Mouse (Mus musculus): ENCODE measurements around the gene Rnf24. TPM values are rescaled to one million over a fixed set of nuclear protein-coding genes. Genes with fewer than 3 reads are reported as not detected.
A peak's percentile ranks its signal among the peaks of the same experiment; 100 is the strongest.

The Rnf24 gene
- total RNA-seq, 2 experiments from 2014 or later: 29.3 to 31.1 TPM

- DNase-seq (ENCODE audit: low spot score in 2 of 2): no peak
- H3K27ac ChIP-seq: no peak overlapping the region
- no peak overlapping the region for H3K4me3 ChIP-seq
- no peak for TF ChIP-seq CTCF (conservative IDR thresholded peaks at IDR 0.05)
Observed at GRCm38 (mm10) chr2:131370828-131371227, 18.1 kb upstream of the Rnf24 start.

DNA sequence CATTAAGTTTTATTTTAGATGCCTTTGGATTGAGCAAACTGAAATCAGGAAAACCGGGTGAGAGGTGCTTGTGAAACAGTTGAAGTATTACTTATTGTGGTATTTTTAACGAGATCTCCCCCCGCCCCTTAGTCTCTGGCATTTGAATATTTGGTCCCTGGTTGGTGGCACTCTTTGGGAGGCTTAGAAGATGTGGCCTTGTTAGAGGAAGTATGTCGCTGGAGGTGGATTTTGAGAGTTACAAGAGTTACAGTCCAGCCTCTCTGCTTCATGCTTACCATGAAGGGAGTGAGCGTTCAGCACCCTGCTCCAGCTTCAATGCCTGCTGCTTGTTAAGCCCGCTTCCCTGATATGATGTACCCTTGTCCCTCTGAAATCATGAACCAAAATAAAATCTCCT, 12.0 kb upstream of the Rnf24 start:
- Histone ChIP-seq H3K4me3 (no peak overlapping the region), H3K27ac (no peak overlapping the region)
- TF ChIP-seq CTCF (conservative IDR thresholded peaks at IDR 0.05): no peak
- no peak for DNase-seq (ENCODE audit: low spot score in 2 of 2)

- no peak for TF ChIP-seq CTCF (conservative IDR thresholded peaks at IDR 0.05)
- Histone ChIP-seq H3K4me3 (no peak overlapping the region), H3K27ac (no peak overlapping the region)
- no peak for DNase-seq (ENCODE audit: low spot score in 2 of 2)
Observed at GRCm38 (mm10) chr2:131358481-131358880, 5.8 kb upstream of the Rnf24 start.

DNA sequence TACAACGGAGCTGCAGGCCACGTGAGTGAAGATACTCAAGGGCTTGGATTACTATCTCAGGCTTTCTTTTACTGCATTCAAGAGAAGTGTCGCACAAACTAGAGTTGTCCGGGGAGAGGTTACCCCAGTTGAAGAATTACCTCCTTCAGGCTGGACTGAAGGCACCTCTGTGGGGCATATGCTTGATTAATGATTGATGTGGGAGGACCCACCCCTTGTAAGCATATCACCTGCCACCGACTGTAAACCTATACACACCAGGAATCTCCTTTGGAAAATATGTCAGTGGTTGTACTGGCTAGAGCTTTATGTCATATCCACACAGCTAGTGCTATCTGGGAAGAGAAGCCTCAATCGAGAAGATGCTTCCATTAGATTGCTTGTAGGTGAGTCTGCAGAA, 1.4 kb upstream of the Rnf24 start:
- Histone ChIP-seq H3K4me3 (no peak overlapping the region), H3K27ac (no peak overlapping the region)
- no peak for TF ChIP-seq CTCF (conservative IDR thresholded peaks at IDR 0.05)
- DNase-seq (ENCODE audit: low spot score in 2 of 2): no peak

- TF ChIP-seq CTCF (conservative IDR thresholded peaks at IDR 0.05): no peak
- H3K4me3 ChIP-seq: peak overlapping the region; percentile 96; the same call in 1 of the 2 replicates
- H3K27ac ChIP-seq: peak overlapping the region; percentile 97; the same call in 1 of the 2 replicates
- no peak for DNase-seq (ENCODE audit: low spot score in 2 of 2)
Observed at GRCm38 (mm10) chr2:131353564-131353915, 848 bp upstream of the Rnf24 start.

DNA sequence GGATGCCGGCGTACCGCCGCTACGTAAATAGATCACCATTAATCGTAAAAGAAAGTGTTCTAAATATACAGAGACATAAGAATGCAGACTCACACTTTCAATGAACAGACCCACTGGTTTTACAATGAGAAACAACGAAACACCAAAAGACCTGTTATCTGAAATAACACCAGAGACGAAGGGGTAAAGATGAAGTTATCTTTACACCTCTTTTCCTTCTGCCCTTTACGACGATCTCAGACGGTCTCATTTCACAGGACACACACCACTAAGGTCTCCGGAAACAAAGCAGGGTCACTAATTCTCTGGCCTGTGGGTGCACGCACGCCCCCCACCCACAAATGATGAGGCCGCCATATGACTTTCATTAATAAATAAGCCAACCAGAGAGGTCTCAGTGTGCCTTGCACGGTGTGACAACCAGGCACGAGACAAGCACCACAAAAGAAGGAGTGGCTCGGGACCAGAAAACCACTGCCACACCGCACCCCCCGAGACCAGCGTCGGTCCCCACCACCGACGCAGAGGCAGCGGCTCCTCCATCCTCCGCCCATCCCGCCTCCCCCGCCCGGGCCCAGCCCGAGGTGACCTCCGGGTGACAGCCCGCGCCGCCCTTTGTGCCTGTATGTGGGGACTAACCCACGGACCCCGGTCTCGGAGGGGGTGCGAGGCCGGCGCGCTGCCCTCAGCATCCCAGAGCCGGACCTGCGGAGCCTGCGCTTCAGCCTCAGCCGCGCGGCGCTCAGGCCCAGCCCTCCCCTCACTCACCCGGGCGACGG, 535 bp downstream of the Rnf24 start:
- peak overlapping the region; percentile 97 for H3K27ac ChIP-seq
- H3K4me3 ChIP-seq: peak overlapping the region; percentile 96
- peak; percentile 25 to 26 for DNase-seq (ENCODE audit: low spot score in 2 of 2)
- no peak for TF ChIP-seq CTCF (conservative IDR thresholded peaks at IDR 0.05)

- H3K27ac ChIP-seq: peak overlapping the region; percentile 97
- peak overlapping the region; percentile 96 for H3K4me3 ChIP-seq
- no peak for DNase-seq (ENCODE audit: low spot score in 2 of 2)
- no peak for TF ChIP-seq CTCF (conservative IDR thresholded peaks at IDR 0.05)
Observed at GRCm38 (mm10) chr2:131351471-131351870, 1.2 kb downstream of the Rnf24 start.

DNA sequence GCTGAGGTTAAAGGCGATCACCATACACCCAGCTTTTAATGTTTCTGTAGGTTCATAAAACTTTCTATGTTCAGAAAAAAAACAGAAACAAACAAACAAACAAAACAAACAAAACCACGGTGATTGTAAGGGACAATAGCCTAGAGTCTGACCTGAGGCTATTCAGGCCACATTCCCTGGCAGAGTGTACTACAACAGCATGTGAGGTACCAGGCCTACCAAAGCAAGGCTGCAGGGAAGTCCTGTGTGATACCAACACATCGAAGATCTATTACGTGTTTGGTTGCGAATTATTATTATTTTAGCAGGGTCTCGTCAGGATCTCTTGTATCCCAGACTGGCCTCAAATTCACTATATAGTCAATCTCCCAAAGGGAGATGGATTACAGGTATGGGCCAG, 2.4 kb downstream of the Rnf24 start:
- Histone ChIP-seq H3K27ac (0 out of 2 replicates have a peak overlapping the region, but pooled peaks have one; percentile 16), H3K4me3 (no peak overlapping the region)
- no peak for TF ChIP-seq CTCF (conservative IDR thresholded peaks at IDR 0.05)
- no peak for DNase-seq (ENCODE audit: low spot score in 2 of 2)

DNA sequence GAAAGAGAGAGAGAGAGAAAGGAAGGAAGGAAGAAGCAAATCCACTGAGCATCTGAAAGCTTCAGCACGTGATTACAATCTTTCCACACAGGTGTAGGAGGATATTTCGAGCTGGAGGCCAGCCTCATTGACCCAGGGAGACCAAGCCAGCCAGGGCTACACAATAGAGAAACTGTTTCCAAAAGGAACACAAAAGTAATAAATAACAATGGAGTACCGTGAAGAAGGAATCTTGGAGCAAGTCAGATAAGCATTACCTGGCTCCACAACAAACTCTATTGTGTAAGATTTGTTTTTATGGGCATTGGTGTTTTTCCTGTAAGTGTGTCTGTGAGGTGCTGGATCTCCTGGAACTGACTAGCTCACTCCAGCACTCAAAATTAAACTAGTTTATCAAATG, 7.1 kb downstream of the Rnf24 start:
- DNase-seq (ENCODE audit: low spot score in 2 of 2): no peak
- Histone ChIP-seq H3K4me3 (no peak overlapping the region), H3K27ac (no peak overlapping the region; the same call in 1 of the 2 replicates)
- no peak for TF ChIP-seq CTCF (conservative IDR thresholded peaks at IDR 0.05)

- peak overlapping the region; percentile 40 for H3K27ac ChIP-seq
- no peak overlapping the region for H3K4me3 ChIP-seq
- peak; percentile 21 to 54 for DNase-seq (ENCODE audit: low spot score in 2 of 2)
- TF ChIP-seq CTCF (conservative IDR thresholded peaks at IDR 0.05): no peak
Observed at GRCm38 (mm10) chr2:131344449-131344848, 8.2 kb downstream of the Rnf24 start.

- no peak for DNase-seq (ENCODE audit: low spot score in 2 of 2)
- Histone ChIP-seq H3K4me3 (no peak overlapping the region), H3K27ac (no peak overlapping the region)
- no peak for TF ChIP-seq CTCF (conservative IDR thresholded peaks at IDR 0.05)
Observed at GRCm38 (mm10) chr2:131337602-131338001, 15.1 kb downstream of the Rnf24 start.

DNA sequence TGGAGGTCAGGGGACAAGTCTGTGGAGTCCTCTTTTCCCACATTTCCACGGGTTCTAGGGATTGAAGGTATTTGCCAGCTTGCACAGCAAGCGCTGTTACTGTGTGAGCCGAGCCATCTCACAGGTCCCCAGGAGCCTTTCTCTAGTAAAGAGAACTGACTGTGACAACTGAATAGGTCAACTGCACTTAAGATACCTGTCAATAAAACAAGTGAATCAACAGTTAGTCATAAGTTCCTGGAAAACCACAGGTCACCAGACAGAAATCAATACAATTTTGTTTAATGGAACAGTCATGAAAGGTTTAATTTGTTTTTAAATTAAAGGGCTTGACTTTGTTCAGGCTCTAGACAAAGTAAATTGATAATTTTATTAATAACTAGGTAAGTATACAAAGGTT, 22.1 kb downstream of the Rnf24 start:
- no peak for DNase-seq (ENCODE audit: low spot score in 2 of 2)
- TF ChIP-seq CTCF (conservative IDR thresholded peaks at IDR 0.05): no peak
- Histone ChIP-seq H3K4me3 (no peak overlapping the region), H3K27ac (no peak overlapping the region)

DNA sequence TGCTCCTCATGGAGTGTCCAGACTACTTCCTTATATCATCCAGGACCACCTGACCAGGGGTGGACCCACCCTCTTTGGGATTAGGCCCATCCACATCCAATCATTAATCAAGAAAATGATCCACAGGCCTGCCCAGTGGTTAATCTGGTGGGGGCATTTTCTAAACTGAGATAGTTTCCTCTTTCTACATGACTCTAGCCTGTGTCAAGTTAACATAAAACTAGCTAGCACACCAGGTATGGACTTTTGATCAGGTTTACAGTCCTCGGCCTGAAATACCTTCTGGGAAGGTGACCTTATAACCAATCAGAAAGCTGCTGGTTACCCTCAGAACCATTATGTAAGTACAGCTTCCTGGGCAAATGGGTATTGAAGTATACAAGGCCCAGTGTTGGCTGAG, 23.7 kb downstream of the Rnf24 start:
- DNase-seq (ENCODE audit: low spot score in 2 of 2): no peak

GRCm38 (mm10) chr2:131326044-131326443, 26.6 kb downstream of the Rnf24 start:
- DNase-seq (ENCODE audit: low spot score in 2 of 2): no peak
- peak overlapping the region; percentile 65; the same call in 1 of the 2 replicates for H3K27ac ChIP-seq
- no peak overlapping the region for H3K4me3 ChIP-seq
- no peak for TF ChIP-seq CTCF (conservative IDR thresholded peaks at IDR 0.05)

More for the DNA sequence above, 23.7 kb downstream of the Rnf24 start:
- H3K27ac ChIP-seq: no peak overlapping the region
- no peak for TF ChIP-seq CTCF (conservative IDR thresholded peaks at IDR 0.05)
- H3K4me3 ChIP-seq: no peak overlapping the region

All from layer of hippocampus, adult 2 months (tissue).